Mouse (Mus musculus): ENCODE data around the gene Ccdc122. TPM values are rescaled to one million over a fixed set of nuclear protein-coding genes. Genes with fewer than 3 reads are reported as not detected.
"Not testable (repeated sequence)": the region's sequence is repeated elsewhere in the genome, so short reads cannot be mapped to it uniquely, and the experiment has no call there.

Ccdc122 gene
- total RNA-seq, 2 experiments from 2014 or later: 1.5 to 2.0 TPM

DNA sequence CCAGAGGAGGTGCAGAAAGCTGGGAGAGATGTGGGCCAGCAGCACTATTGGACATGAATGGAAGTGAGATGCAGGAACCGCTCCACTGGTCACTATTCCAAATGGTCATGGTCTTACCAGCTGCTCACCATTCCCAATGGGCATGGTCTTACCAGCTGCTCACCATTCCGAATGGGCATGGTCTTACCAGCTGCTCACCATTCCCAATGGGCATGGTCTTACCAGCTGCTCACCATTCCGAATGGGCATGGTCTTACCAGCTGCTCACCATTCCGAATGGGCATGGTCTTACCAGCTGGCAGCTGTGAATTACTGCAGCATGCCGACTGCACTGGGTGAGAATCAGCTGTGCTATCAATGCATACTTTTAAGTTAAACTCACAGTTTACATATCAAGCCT, 74.0 kb downstream of the Ccdc122 start:
- not testable (repeated sequence) for DNase-seq (ENCODE audit: low spot score in 2 of 2)

DNA sequence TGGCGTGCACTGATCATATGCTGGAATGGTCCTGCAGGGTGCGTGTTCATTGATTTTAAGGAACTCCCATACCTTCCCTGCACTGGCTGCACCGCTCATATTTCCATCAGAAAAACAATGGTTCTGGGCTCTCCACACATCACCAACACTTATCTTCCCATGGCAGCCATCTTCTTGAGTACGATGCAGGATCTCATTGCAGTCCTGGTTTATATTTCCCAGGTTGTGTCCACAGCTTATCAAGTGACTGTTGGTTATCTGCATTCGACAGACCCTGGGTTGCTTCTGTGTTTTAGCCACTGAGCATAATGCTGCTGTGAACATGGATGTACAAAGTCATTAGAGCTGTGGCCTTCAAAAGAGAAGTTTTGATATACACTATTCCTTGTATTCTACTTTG, 94.0 kb downstream of the Ccdc122 start:
- DNase-seq (ENCODE audit: low spot score in 2 of 2): no peak

DNA sequence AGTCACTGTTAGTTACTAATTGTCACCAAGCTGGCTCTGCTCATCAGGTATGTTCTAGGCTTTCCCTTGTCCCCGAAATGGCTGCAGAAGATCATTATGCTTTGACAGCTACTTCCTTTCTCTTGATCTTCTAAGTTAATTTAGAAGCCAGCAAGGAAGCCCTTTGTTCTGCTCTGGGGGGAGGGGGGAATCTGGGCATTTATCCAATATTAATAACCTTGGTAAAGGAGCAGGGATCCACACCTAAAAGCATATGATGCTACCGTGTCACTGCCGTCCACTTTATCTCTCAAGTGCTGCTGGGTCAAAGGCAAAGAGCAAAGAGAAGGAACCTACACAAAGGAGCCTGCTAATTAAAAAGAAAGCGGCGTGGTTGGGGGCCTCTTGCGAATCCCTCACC, 100.4 kb downstream of the Ccdc122 start:
- no peak for DNase-seq (ENCODE audit: low spot score in 2 of 2)

DNA sequence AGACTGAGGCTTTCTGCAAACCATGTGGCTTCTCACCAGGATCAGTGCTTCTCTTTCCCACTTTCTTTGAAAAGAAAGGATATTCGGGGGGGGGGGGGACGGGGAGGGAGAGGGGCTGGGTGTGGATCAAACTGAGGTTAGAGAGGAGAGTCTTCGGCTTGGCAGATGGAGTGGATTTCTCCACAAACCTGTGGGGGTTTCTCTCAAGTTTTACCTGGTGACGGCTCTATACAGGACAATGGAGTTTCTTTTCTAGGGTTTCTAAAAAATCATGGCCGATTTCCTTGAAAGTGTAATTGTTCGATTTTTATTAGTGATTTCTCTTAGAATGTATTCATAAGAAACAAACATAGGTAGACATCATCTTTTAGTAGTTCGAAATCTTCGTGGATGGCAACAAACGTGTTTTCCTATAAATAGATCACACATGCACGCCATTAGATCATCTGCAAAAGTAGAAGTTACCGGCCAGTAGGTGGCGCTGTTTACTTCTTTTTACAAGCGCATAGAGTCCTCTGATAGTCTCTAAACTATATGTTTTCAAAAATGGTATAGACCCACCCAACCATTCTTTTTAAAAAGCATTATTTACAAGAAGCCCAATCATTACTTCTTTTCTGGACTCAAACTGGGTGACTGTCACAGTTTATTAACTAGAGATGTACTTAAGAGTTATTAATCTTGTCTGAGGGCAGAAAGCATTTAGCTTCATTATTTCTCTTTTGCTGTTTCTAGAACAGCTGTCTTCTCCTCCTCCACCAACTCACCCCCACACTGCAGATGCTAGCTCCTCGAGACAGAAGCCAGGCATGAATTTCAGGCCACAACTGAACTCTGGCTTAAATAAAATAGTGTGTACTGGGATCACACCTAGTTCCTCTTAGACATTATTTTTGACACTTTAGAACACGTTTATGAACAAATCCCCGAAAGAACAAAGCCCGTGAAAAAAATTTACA, 105.0 kb downstream of the Ccdc122 start:
- peak; percentile 54 to 90 for DNase-seq (ENCODE audit: low spot score in 2 of 2)

DNA sequence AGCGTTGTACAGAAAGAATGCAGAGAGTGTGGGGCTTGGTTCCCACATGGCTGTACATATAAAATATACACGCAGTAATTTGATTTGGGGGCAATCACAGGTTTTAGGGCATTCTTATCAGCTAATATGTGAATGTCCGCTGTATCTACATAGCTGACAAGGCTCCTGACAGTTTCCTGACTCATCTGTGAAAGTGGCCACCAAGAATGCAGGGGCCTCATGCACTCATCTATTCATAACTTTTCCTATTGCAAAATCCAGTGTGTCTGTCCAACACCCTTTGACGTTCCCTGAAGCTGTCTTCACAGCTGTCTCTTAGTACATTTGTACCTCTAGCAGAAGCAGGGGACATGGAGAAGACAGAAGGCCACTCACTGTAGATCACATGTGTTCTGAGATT, 108.5 kb downstream of the Ccdc122 start:
- no peak for DNase-seq (ENCODE audit: low spot score in 2 of 2)

DNA sequence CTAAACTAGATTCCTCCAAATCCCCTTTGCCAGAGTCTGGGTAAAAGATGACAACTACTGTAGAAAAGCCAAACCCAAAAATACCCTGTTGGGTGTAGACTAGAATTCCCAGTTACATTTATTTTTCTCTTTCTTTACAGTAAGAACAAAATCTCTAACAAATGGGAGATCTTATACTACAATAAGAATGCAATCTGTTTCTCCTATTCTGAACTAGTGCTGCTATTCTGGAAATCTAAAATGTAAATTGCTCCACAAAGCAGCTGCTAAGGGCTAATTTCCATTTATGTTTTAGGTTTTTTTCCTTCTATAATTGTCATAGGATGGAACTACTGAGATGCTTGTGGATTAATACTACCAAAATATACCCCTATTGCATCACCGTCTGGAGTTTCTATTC, 111.1 kb downstream of the Ccdc122 start:
- no peak for DNase-seq (ENCODE audit: low spot score in 2 of 2)

DNA sequence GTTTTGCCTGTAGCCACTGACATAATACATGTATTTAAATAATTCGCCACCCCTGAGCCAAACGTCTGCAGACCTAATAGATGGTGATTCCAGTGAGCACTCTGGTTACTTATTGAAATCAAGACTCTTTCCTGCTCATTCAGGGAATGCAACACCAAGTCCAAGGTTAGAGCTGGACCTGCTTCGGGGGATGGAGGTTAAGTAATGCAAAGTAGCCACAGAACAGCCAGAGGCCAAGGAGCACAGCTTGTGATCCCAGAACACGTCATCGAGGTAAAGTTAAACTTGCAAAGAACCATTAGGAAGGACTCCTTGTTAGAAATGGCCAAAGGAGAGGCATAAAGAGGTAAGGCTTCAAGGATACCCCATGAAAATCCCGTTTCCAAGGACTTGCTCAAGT, 114.0 kb downstream of the Ccdc122 start:
- no peak for DNase-seq (ENCODE audit: low spot score in 2 of 2)

DNA sequence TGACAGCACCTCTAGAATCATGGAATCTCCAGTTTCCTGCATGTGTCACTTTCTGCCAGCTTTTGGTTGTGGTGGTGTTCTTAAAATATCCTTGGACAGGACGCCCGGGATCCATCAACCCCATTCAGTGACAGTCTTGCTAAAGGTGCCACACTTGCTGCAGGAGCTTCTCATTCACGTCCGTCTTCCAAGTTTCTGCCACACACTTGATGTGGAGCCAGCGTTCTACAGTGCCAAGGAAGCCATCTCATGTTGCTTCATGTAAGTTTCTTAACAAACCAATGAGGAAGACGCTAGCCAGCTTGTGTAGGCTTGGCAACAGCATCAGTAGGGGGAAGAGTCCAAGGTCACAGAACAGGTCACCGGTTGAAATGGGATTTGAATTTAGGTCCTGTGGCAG, 114.9 kb downstream of the Ccdc122 start:
- DNase-seq (ENCODE audit: low spot score in 2 of 2): no peak

DNA sequence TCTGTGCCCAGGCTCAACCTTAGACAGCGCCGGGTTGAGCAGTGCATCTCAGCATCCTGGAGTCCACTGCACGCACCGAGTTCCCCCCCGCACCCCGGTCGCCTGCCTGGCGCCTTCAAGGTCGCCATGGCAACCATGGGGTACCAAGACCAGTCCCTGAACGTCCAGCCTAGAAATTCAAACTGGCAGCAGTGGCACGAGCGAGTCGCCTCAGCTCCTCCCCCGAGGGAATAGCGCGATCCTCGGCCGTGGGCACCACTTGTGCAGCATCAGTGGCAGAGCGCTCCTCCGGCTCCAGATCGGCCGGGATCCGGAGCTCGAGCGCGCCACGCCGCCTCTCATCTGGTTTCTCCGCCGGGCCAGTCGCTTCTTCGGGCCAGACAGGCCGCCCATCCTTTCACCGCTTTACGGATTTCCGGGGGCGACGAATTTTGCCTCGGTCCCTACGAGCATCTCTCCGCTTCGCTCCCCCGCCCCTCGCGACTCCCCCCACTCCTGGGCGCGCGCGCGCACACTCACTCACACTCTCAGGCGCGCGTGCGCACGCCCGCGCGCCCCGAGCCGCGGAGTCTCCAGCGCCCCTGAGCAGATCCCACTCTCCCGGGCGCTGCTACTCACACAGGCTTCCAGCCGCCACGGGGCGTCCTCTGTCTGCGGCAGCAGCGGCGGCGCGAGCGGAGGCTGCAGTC, 119.8 kb downstream of the Ccdc122 start, which contains the start of gene Enox1:
Gene Enox1 (plus strand): TSS at position 542 of the 689 bp plus-strand sequence.
- DNase-seq (ENCODE audit: low spot score in 2 of 2): peak; percentile 78 to 91

DNA sequence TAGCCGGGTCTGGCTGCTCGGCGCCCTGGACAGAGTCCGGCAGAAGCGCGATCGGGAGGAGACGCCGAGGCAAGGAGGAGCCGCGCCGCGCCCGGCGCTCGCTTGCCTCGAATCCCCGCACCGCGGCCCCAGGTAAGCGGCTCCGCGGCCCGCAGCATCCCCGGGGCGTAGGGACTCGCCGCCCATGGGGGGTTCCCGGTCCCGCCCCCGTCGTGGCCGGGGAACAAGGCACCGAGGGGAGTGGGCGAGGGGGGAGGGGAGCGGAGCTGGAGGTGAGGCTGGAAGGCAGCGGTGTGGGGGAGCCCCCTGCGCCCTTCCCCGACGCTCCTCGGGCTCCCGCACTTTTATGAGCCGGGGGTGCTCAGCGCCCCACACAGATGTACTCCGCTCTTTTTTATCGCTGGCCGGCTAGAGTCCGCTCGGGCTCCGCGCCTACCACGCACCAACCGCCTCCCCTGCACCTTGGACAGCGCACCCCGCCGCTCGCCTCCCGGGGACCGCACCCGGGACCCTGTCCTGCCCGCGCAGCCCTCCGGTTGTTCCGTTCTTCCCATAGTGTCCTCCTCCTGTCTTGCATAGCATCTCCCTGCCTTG, 120.4 kb downstream of the Ccdc122 start:
- no peak for DNase-seq (ENCODE audit: low spot score in 2 of 2)

DNA sequence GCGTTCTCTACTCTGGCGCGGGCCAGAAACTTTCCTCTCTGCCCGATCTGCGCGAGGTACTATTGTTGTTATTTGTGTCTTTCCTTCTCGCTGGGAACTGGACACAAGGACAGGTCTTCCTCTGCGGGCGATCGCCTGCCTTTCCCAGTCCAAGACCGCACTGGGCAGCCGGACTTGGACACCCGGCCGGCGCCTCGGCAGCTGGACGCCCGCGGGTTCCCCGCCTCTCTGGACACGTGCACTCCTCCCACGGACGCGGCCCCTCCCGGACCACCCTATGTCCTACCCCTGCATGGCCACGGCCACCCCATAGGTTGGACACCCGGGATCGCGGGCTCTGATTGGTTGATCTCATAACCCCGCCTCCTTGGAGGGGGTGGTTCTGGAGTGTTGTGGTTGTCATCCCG, 120.9 kb downstream of the Ccdc122 start:
- peak; percentile 86 to 92 for DNase-seq (ENCODE audit: low spot score in 2 of 2)

DNA sequence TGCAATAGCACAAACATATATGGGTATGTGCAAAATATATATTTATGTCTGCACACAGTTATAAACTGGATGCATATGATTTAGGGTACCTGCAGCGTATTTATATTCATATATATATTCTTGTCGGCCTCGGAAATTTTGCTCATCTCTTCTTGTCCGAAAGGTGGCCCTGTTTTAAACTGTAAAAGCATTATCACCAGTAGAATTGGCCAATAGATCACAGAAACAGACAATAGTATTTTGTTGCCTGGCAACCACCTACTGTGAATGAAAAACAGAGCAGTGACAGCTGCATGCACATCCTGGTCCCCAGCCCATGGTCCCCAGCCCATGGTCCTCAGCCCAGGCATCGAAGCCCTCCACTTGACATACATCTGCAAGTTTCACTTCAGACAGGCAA, 122.8 kb downstream of the Ccdc122 start:
- DNase-seq (ENCODE audit: low spot score in 2 of 2): peak in 1 of 2 experiments; percentile 55

Other genes with a start within 250 kb of the Ccdc122 start
- gene Lacc1, start 132 bp downstream of the Ccdc122 start, total RNA-seq (2021): 1 to 10 TPM; 4.6 to 4.8 TPM
- gene Enox1, start 120.0 kb downstream of the Ccdc122 start, total RNA-seq (2021): 10 to 100 TPM; 61.5 to 62.6 TPM

Data from layer of hippocampus, adult 18-20 months (tissue).